Mouse (Mus musculus) brain, embryonic 14.5 days (tissue): Measurements from ENCODE around the gene Ankrd11.

Experiments
- CTCF ChIP-seq: fragments of 200-500 bp; IDR thresholded peaks from 2 replicates; pipeline ENCODE4 v1.5.1; 2012; ENCODE audit warnings: inconsistent platforms, mild to moderate bottlenecking, moderate library complexity, borderline replicate concordance; ENCODE audit not compliant: insufficient read depth, insufficient read length; ENCODE audit errors: extremely low read depth
- POLR2A ChIP-seq: fragments of 200-500 bp; IDR thresholded peaks from 2 replicates; pipeline ENCODE4 v1.6.1; 2012; ENCODE audit warnings: mild to moderate bottlenecking, inconsistent platforms, borderline replicate concordance; ENCODE audit not compliant: poor library complexity, insufficient read depth, insufficient read length, severe bottlenecking; ENCODE audit errors: extremely low read depth

DNA sequence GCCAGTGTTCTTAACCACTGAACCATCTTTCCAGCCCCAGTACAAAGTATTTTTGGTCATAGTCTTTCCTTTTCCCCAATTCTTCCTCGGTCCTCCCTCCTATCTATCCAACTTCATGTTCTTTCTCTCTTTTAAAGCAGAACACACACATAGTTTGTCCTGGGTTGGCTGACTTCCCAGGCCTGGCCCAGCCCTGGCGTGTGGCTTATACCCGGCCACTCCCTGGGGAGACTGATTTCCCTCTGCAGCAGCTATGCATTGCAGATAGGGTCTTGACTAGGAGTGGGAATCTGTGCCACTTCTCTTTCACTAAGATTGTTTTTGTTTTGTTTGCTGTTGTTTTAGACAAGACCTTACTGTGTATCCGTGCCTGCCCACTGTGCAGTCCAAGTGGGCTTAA lies 29.1 kb upstream of the Ankrd11 start:
- TF ChIP-seq POLR2A (no peak), CTCF (no peak)
